Mouse (Mus musculus): Measurements from ENCODE around the gene Acsm1. TPM values are rescaled to one million over a fixed set of nuclear protein-coding genes. Genes with fewer than 3 reads are reported as not detected.

The Acsm1 gene
- total and polyA plus RNA-seq, 2 experiments from 2014 or later = not detected

DNA sequence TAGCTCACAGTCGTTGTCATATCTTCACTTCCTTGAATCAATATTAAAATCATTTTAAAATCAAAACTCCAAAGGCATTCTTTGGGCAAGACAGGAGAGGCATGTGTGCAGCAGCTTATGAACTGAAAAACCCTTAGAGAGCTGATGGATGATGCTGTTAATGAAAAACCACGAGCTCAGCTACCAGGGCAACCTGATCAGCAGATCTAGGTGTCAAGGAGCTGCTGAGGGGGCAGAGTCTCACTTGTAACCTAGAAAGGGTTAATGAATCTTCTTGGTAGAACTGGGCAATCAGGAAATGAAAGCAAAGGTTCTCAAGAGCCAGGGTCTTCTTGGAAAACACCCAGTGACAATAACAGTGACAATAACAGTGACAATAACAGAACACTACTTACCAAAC is 10.3 kb upstream of the Acsm1 start:
- no peak for ATAC-seq
- DNase-seq (ENCODE audit: low spot score) = no peak
- Histone ChIP-seq H3K4me2 (ENCODE audit: low read depth, low read length) (no peak overlapping the region), H3K4me1 (ENCODE audit: insufficient read depth, low read length) (no peaks in the 10 kb centered on the region), H3K36me3 (ENCODE audit: insufficient read depth, low read length) (no peaks in the 10 kb centered on the region), H3K9ac (replicated peaks; ENCODE audit: low read length) (no peak overlapping the region), H3K27me3 (ENCODE audit: insufficient read depth, low read length) (no peaks in the 10 kb centered on the region), H3K4me3 (ENCODE audit: low read length) (no peak overlapping the region), H3K9me3 (ENCODE audit: low read length) (no peaks in the 10 kb centered on the region), H3K27ac (no peak overlapping the region)
- 66% methylated on average over 2 of the region's 2 CpGs for WGBS
- no peak for TF ChIP-seq CTCF (IDR thresholded peaks at IDR 0.05; ENCODE audit: low read depth)

DNA sequence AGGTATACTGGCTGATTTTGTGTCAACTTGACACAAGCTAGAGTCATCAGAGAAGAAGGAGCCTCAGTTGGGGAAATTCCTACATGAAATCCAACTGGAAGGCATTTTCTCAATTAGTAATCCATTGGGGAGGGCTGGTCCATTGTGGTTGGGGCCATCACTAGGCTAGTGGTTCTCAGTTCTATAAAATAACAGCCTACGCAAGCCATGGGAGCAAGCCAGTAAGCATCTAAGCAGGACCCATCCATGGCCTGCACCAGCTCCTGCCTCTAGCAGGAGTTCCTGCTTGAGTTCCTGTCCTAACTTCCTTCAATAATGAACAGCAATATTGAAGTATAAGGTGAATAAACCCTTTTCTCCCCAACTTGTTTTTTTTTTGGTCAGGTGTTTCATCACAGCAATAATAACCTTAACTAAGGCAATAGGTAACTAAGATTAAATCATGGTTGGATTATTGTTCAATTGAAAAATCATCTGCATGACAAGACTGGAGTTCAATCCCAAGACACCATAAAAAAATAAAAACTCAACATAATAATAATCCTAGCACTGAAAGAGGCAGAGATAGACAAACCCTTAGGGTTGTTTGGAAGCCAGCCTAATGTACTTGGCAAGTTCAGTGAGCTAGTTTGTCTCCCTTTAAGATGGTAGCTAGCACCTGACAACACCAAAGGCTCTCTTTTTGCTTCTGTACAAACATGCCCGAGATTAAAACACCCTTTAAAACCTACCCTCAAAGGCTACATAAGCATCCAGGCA is 5.5 kb upstream of the Acsm1 start:
- Histone ChIP-seq H3K4me1 (ENCODE audit: insufficient read depth, low read length) (no peaks in the 10 kb centered on the region), H3K4me2 (ENCODE audit: low read depth, low read length) (no peak overlapping the region), H3K27me3 (ENCODE audit: insufficient read depth, low read length) (no peaks in the 10 kb centered on the region), H3K9me3 (ENCODE audit: low read length) (no peaks in the 10 kb centered on the region), H3K9ac (replicated peaks; ENCODE audit: low read length) (no peak overlapping the region), H3K4me3 (ENCODE audit: low read length) (no peak overlapping the region), H3K36me3 (ENCODE audit: insufficient read depth, low read length) (no peaks in the 10 kb centered on the region), H3K27ac (no peak overlapping the region)
- ATAC-seq (no peak), DNase-seq (ENCODE audit: low spot score) (no peak)
- WGBS = 84% methylated on average over 2 of the region's 2 CpGs
- no peak for TF ChIP-seq CTCF (IDR thresholded peaks at IDR 0.05; ENCODE audit: low read depth)

DNA sequence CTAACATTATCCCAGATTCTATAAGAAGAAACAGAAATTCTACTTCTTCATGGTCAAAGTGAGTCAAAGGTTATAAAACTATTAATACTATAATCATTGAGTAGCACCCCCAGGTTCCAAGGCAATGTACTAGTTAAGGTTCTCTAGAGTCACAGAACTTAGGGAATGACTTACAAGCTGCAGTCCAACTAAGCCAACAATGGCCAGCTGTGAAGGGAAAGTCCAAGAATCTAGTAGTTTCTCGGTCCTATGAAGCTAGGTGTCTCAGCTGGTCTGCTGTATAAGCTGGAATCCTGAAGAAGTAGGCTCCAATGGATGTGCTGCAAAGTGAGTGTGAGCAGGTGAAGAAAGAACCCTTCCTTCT is 4.9 kb upstream of the Acsm1 start:
- H3K4me3 ChIP-seq (ENCODE audit: low read length) = no peak overlapping the region
- H3K9me3 ChIP-seq (ENCODE audit: low read length) = no peaks in the 10 kb centered on the region
- 85% methylated on average over 1 of the region's 1 CpGs for WGBS
- no peak overlapping the region for H3K27ac ChIP-seq
- ATAC-seq (no peak), DNase-seq (ENCODE audit: low spot score) (no peak)
- no peaks in the 10 kb centered on the region for H3K4me1 ChIP-seq (ENCODE audit: insufficient read depth, low read length)
- H3K27me3 ChIP-seq (ENCODE audit: insufficient read depth, low read length) = no peaks in the 10 kb centered on the region
- TF ChIP-seq CTCF (IDR thresholded peaks at IDR 0.05; ENCODE audit: low read depth) = no peak
- no peak overlapping the region for H3K4me2 ChIP-seq (ENCODE audit: low read depth, low read length)
- H3K9ac ChIP-seq (replicated peaks; ENCODE audit: low read length) = no peak overlapping the region
- H3K36me3 ChIP-seq (ENCODE audit: insufficient read depth, low read length) = no peaks in the 10 kb centered on the region

DNA sequence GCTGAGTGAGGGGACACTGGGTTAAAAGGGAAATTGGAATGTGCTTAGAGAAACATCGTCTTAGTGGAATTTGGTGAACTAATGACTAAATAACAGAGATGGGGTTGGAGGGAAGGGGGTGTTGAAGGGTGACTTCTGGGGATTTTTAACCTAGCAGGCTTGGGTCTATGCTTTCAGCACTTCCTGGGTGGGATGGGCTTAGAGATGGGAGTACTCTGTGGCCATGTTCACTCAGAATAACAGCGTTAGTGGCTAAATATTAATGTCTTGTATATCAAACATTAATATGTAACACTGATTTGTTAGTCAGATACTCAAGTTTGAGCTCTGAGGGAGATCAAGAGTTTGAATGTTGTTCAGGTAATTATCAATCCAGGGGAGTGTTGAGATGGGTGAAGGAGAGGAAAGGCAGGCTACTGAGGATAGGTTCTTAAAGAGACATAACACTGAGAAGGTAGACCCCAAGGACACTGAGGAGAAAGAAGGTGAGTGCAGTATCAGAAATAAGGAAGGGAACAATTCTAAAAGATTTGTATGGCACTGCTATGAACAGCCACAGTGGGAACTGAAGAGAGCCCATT is 1.8 kb upstream of the Acsm1 start:
- Histone ChIP-seq H3K4me2 (ENCODE audit: low read depth, low read length) (no peak overlapping the region), H3K9ac (replicated peaks; ENCODE audit: low read length) (no peak overlapping the region), H3K27me3 (ENCODE audit: insufficient read depth, low read length) (no peaks in the 10 kb centered on the region), H3K4me1 (ENCODE audit: insufficient read depth, low read length) (no peaks in the 10 kb centered on the region), H3K9me3 (ENCODE audit: low read length) (no peaks in the 10 kb centered on the region), H3K27ac (no peak overlapping the region), H3K36me3 (ENCODE audit: insufficient read depth, low read length) (no peaks in the 10 kb centered on the region), H3K4me3 (ENCODE audit: low read length) (no peak overlapping the region)
- no peak for DNase-seq (ENCODE audit: low spot score)
- WGBS = 86% methylated on average over 2 of the region's 2 CpGs
- ATAC-seq = no peak
- no peak for TF ChIP-seq CTCF (IDR thresholded peaks at IDR 0.05; ENCODE audit: low read depth)

DNA sequence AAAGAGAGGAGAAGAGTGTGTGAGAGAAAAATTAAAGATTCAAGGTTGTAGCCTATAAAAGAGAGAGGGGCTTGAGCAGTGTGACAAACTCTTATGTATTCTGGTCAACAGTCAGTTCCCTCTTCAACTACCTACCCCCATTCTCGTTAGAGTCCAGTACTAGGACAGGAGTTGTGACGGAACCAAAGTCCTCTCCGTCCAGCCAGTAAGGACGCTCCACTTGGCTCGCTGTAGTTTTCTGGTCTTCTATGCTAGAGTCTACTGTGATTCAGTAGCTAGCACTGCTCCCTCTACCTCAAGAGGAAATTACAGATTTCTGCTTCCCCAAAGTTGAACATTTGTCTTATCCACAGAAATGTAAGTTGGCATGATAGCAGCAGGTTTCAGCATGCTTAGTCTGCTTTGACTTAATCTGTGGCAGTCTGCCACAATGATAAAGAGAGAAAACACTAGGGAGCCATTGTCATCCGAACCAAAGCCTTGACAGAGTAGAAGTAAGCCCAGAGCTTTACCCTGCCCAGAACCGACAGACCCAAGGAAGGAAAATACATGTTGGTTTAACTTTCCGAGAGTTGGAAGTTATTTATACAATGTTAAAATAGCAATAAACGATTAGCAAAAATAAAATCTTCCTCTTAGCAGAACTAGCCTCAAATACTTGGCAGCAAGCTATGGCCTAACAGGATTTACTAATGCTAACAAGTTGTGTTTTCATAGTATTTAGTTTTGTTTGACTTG is 731 bp upstream of the Acsm1 start:
- ATAC-seq = no peak
- WGBS = 74% methylated on average over 9 of the region's 9 CpGs

DNA sequence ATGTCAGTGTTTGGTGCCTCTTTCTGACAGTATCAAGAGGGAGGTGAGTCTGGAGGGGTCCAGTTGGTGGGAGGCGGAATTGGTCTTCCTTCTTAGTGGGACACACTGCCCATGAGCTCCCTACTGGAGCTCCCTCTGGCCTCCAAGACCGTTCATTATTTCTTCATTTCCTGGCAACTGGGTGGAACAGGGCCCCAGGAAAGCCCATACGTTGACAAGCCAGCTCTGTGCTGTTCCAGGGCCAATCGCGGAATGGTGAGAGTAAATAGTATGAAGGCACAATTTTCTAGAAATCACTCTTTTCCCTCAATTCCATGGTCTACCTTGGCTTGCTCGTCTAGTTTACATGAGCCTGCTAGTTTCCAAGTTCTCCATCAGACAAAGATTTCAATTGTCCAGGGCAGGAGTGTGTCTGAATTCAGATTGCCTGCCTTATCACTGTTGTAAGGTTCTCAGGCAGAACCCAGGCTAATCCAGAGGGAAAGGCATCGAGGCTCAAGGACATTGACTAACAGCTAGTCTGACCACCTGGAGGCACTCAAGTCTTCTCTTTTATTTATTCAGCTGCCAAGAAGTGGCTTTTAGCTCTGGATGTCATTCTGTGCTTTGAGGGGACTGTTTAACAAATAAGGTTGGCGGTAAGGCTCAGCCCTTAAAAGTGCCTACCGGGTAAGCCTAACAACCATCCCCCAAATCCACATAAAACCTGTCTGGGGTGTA is 1.1 kb downstream of the Acsm1 start:
- Histone ChIP-seq H3K9ac (replicated peaks; ENCODE audit: low read length) (no peak overlapping the region), H3K4me1 (ENCODE audit: insufficient read depth, low read length) (no peaks in the 10 kb centered on the region), H3K4me2 (ENCODE audit: low read depth, low read length) (no peak overlapping the region), H3K27me3 (ENCODE audit: insufficient read depth, low read length) (no peaks in the 10 kb centered on the region), H3K9me3 (ENCODE audit: low read length) (no peaks in the 10 kb centered on the region), H3K36me3 (ENCODE audit: insufficient read depth, low read length) (no peaks in the 10 kb centered on the region), H3K27ac (no peak overlapping the region), H3K4me3 (ENCODE audit: low read length) (no peak overlapping the region)
- 83% methylated on average over 9 of the region's 9 CpGs for WGBS
- DNase-seq (ENCODE audit: low spot score) = no peak
- no peak for TF ChIP-seq CTCF (IDR thresholded peaks at IDR 0.05; ENCODE audit: low read depth)
- ATAC-seq = no peak

More for the DNA sequence above, 731 bp upstream of the Acsm1 start:
- Histone ChIP-seq H3K27ac (no peak overlapping the region), H3K36me3 (ENCODE audit: insufficient read depth, low read length) (no peaks in the 10 kb centered on the region), H3K27me3 (ENCODE audit: insufficient read depth, low read length) (no peaks in the 10 kb centered on the region), H3K4me1 (ENCODE audit: insufficient read depth, low read length) (no peaks in the 10 kb centered on the region), H3K9me3 (ENCODE audit: low read length) (no peaks in the 10 kb centered on the region), H3K4me3 (ENCODE audit: low read length) (no peak overlapping the region), H3K4me2 (ENCODE audit: low read depth, low read length) (no peak overlapping the region), H3K9ac (replicated peaks; ENCODE audit: low read length) (no peak overlapping the region)
- no peak for TF ChIP-seq CTCF (IDR thresholded peaks at IDR 0.05; ENCODE audit: low read depth)
- no peak for DNase-seq (ENCODE audit: low spot score)

Data from hindbrain, postnatal 0 days (tissue).